Mouse (Mus musculus) urinary bladder, adult 2 months (tissue): ENCODE results near the gene Cryga. TPM values are rescaled to one million over a fixed set of nuclear protein-coding genes. Genes with fewer than 3 reads are reported as not detected.
"Not testable (repeated sequence)": the region's sequence is repeated elsewhere in the genome, so short reads cannot be mapped to it uniquely, and the experiment has no call there.

Source experiments
- DNase-seq: peaks from one replicate; pipeline ENCODE4 v3.0.0; 2022; ENCODE audit warnings: low spot score
- polyA plus RNA-seq: library from polyadenylated mRNA; depleted of rRNA; stranded (reverse); fragments of >200 nt; gene quantifications from 2 replicates; pipeline ENCODE4 v1.2.3, GENCODE M21; 2012; rRNA removed

Gene Cryga
- polyA plus RNA-seq, 1 experiment = not detected

DNA sequence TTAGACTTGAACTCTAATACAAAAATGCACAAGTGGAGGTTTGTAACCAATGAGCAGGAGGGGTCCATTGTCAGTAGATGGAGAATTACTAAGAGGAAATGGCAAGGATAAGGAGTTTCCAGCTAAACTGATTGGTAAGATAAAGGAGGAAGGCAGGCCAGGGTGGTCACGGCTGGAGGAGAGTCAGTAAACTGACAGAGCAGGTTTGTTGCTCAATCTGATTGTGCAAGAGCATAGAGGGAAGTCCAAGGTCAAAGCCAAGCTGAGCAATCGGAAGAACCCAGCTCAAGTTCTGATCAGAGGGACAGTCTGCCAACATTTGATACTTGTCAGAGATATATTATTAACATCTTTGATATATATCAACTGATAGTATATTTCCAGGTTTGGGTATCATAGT lies 12.8 kb downstream of the Cryga start:
- DNase-seq = no peak

- no peak for DNase-seq
These were observed 14.4 kb downstream of the Cryga start for GRCm38 (mm10) chr1:65088567-65089356.

DNA sequence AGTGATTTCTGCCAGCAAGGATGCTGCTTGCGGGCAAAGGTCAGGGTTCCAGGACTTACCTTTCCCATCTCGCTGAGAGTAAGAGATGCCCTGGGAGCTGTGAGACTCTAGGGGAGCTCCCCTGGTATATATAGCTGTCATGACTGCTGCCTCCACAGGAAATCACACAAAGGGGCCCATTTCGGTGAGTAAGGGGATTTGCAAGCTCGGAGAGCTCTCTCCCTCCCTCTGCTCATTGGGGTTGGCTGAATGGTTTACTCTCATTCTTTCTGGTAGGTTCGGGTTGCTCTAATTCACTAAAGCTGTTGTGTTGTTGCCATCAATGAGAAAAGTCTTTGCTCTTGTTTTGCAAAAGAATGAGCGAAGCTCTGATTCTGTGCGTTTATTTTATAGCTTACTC lies 21.0 kb downstream of the Cryga start, which contains the start of gene Crygb:
Crygb (minus strand) TSS at position 101 of the 400 bp plus-strand sequence.
- no peak for DNase-seq

- no peak for DNase-seq
These were observed 27.6 kb downstream of the Cryga start for GRCm38 (mm10) chr1:65075607-65076006.

- DNase-seq = no peak
These were observed 29.6 kb downstream of the Cryga start, which contains the start of gene Crygc for GRCm38 (mm10) chr1:65073589-65073988. Gene Crygc, minus strand, starts transcription at chr1:65073689.

GRCm38 (mm10) chr1:65067842-65068241 lies 35.3 kb downstream of the Cryga start:
- DNase-seq = no peak

DNA sequence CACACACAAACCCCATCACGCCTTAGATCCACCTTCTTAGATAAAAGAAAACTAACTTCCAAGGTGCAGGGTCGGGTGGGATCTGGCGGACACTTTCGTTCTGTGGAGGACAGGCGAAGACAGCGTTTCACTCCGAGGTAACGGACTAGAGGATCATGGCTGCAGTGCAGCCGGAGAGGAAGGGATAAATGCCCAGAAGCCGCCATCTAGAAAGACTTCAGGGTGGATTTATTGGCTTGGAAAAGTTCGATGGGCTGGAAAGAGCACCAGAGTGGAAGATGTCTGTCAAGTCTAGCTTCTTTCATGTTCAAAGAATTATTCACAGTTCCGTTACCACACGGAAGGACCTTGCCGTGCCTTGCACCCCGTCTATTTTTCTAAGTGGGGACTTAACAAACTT lies 39.0 kb downstream of the Cryga start:
- DNase-seq = no peak

DNA sequence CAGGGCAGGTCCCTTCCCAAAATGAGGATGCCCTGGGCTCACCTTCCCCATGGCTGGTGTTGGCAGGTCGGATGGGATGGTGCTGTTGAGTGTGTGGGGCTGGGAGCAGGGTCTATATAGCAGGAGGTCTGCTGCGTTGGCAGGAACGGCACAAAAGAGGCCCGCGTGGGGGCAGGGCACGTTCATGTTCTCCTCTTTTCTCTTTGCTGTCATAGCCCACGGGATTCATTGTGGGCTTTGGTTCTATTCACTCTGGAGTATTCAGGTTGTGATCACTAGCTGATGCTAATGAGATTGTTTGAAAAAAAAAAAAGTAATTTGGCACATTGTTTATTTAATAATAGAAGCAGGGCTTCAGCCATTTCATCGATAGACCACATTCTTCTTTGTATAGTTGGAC lies 39.8 kb downstream of the Cryga start, which contains the start of gene Crygd:
Crygd (minus strand) TSS at position 101 of the 400 bp plus-strand sequence.
- DNase-seq = no peak

- no peak for DNase-seq
These were observed 51.0 kb downstream of the Cryga start for GRCm38 (mm10) chr1:65052140-65052539.

- DNase-seq = no peak
These were observed 51.5 kb downstream of the Cryga start for GRCm38 (mm10) chr1:65051696-65052095.

DNA sequence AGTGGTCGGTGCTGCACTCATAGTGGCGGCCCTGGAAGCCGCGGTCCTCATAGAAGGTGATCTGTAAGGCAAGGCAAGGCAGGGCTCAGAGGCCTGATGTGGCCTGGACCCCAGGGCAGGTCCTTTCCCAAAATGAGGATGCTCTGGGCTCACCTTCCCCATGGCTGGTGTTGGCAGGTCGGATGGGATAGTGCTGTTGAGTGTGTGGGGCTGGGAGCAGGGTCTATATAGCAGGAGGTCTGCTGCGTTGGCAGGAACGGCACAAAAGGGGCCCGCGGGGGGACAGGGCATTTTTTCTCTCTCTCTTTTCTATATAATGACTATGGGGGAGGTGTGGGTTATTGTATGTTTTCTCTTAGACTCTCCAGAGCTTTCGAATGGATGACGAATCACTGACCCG lies 52.2 kb downstream of the Cryga start, which contains the start of gene Cryge:
Cryge (minus strand) TSS at position 198 of the 400 bp plus-strand sequence.
- not testable (repeated sequence) for DNase-seq

Other genes with a start within 250 kb of the Cryga start
- 4.1 and 5.2 TPM in 2 replicates for gene Plekhm3, start 146.5 kb downstream of the Cryga start, polyA plus RNA-seq
- not detected in 2 replicates for gene Akr1cl, start 70.6 kb downstream of the Cryga start, polyA plus RNA-seq
- not detected in 2 replicates for gene Cryge, start 52.2 kb downstream of the Cryga start, polyA plus RNA-seq
- not detected in 2 replicates for gene Crygd, start 39.9 kb downstream of the Cryga start, polyA plus RNA-seq
- not detected in 2 replicates for gene Crygc, start 29.7 kb downstream of the Cryga start, polyA plus RNA-seq
- not detected in 2 replicates for gene Crygb, start 21.1 kb downstream of the Cryga start, polyA plus RNA-seq
- gene Gm28845, start 16.2 kb upstream of the Cryga start, polyA plus RNA-seq = not detected in 2 replicates
- 3.3 and 4.7 TPM in 2 replicates for gene D630023F18Rik, start 19.8 kb upstream of the Cryga start, polyA plus RNA-seq
- 201 and 236 TPM in 2 replicates for gene Idh1, start 83.1 kb upstream of the Cryga start, polyA plus RNA-seq
- 7.5 and 8.0 TPM in 2 replicates for gene Pikfyve, start 83.3 kb upstream of the Cryga start, polyA plus RNA-seq
- 0.04 TPM in 1 of 2 replicates, not detected in the other for gene Pth2r, start 178.7 kb upstream of the Cryga start, polyA plus RNA-seq